Mouse (Mus musculus) thymus, postnatal 0 days (tissue): ENCODE measurements around the gene Gm8653. TPM values are rescaled to one million over a fixed set of nuclear protein-coding genes. Genes with fewer than 3 reads are reported as not detected.
"Not testable (repeated sequence)": the region's sequence is repeated elsewhere in the genome, so short reads cannot be mapped to it uniquely, and the experiment has no call there.

Experiments used
- DNase-seq: peaks from one replicate; pipeline ENCODE4 v3.0.0-alpha.2; 2015; ENCODE audit warnings: low spot score
- polyA plus RNA-seq: library from polyadenylated mRNA; unstranded; fragments of >200 nt; fragmentation: Nextera tagmentation; extraction: Ambion mirVana; gene quantifications from 2 replicates; pipeline ENCODE4 v1.2.1, GENCODE M21; 2015

The Gm8653 gene
- not detected in 2 replicates for polyA plus RNA-seq

DNA sequence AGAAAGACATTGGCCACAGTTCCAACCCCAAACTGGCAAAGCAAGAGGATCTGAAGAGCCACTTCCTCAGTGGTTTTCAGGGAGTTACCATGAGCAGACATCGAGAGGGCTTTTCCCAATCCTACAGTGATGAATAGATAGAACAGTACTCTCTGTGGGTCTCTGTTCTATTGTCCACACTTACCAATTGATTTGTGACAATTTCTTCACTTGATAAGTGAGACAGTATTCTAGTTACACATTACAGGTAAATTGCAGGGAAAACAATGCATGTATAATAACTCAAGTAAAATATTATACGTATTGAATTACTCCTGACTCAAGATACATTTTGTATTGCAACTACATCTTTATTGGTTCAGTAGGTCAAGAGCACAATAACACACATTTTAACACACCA lies at the start of gene Gm8653:
Gm8653 (minus strand) TSS at position 101 of the 400 bp plus-strand sequence.
- DNase-seq, result not testable (repeated sequence)

GRCm38 (mm10) chr7:22229384-22229783 lies 28.3 kb upstream of the Gm8653 start, which contains the start of gene Gm8453:
Gm8453 (minus strand) TSS chr7:22229484.
- DNase-seq, result not testable (repeated sequence)

- DNase-seq, result not testable (repeated sequence)
Observed at GRCm38 (mm10) chr7:22189077-22189476, 12.0 kb downstream of the Gm8653 start, which contains the start of gene Vmn1r143. Vmn1r143 (plus strand) TSS chr7:22189377.

- not testable (repeated sequence) for DNase-seq
Observed at GRCm38 (mm10) chr7:22163935-22164334, 37.1 kb downstream of the Gm8653 start, which contains the start of gene Vmn1r142. Vmn1r142 (minus strand) TSS chr7:22164035.

Other genes starting within 250 kb of the Gm8653 start
- not detected in 2 replicates for gene Vmn1r137, start 206.7 kb downstream of the Gm8653 start, polyA plus RNA-seq
- gene Vmn1r138, start 172.4 kb downstream of the Gm8653 start, polyA plus RNA-seq, result not detected in 2 replicates
- not detected in 2 replicates for gene Gm6176, start 145.0 kb downstream of the Gm8653 start, polyA plus RNA-seq
- gene Vmn1r139, start 132.2 kb downstream of the Gm8653 start, polyA plus RNA-seq, result not detected in 2 replicates
- not detected in 2 replicates for gene Gm16451, start 83.0 kb downstream of the Gm8653 start, polyA plus RNA-seq
- not detected in 2 replicates for gene Gm10666, start 66.5 kb downstream of the Gm8653 start, polyA plus RNA-seq
- gene Vmn1r142, start 37.2 kb downstream of the Gm8653 start, polyA plus RNA-seq, result not detected in 2 replicates
- gene Vmn1r143, start 11.9 kb downstream of the Gm8653 start, polyA plus RNA-seq, result not detected in 2 replicates
- gene Gm8453, start 28.2 kb upstream of the Gm8653 start, polyA plus RNA-seq, result not detected in 2 replicates
- gene Gm4187, start 128.5 kb upstream of the Gm8653 start, polyA plus RNA-seq, result not detected in 2 replicates
- gene Gm8660, start 169.8 kb upstream of the Gm8653 start, polyA plus RNA-seq, result not detected in 2 replicates
- gene Vmn1r148, start 212.3 kb upstream of the Gm8653 start, polyA plus RNA-seq, result not detected in 2 replicates
- gene Vmn1r149, start 237.0 kb upstream of the Gm8653 start, polyA plus RNA-seq, result not detected in 2 replicates